ENCODE assay signal across 18 mouse cellular contexts in genomic region chr11:89200458-89200857, GRCm38 (mm10).
"Had no signal": no experiment of that assay in that cellular context is flagged by ENCODE, and none has a peak within 500 bp of the region (broad histone marks: within the 10 kb centered on the region; RNA-seq: fewer than 3 reads in every experiment).

No protein-coding gene starts in this region.

- H3K27ac ChIP-seq: macrophage; midbrain, embryonic 13.5 days; midbrain, embryonic 15.5 days; neural tube, embryonic 13.5 days; neural tube, embryonic 15.5 days had no signal

- H3K4me1 ChIP-seq: megakaryocyte, embryonic 14.5 days; midbrain, embryonic 13.5 days; midbrain, embryonic 15.5 days; neural tube, embryonic 13.5 days; neural tube, embryonic 15.5 days had no signal

- H3K36me3 ChIP-seq: midbrain, embryonic 13.5 days; midbrain, embryonic 15.5 days; neural tube, embryonic 13.5 days; neural tube, embryonic 15.5 days had no signal

- H3K27me3 ChIP-seq: megakaryocyte, embryonic 14.5 days; midbrain, embryonic 13.5 days; midbrain, embryonic 15.5 days; neural tube, embryonic 13.5 days; neural tube, embryonic 15.5 days had no signal

- H3K9ac ChIP-seq: lung, embryonic 14.5 days; midbrain, embryonic 13.5 days; midbrain, embryonic 15.5 days; neural tube, embryonic 13.5 days; neural tube, embryonic 15.5 days had no signal

- H3K4me2 ChIP-seq: lung, embryonic 14.5 days; midbrain, embryonic 11.5 days; midbrain, embryonic 13.5 days; midbrain, embryonic 15.5 days; neural tube, embryonic 13.5 days; neural tube, embryonic 15.5 days had no signal

- ATAC-seq: midbrain, embryonic 13.5 days; midbrain, embryonic 15.5 days had no signal

- DNase-seq: lung, adult 18-20 months; lung, embryonic 14.5 days; lung, postnatal 10 days; retina, postnatal 1 day; right cerebral cortex, adult 18-20 months; right cerebral cortex, postnatal 25 days; right cerebral cortex, postnatal 4 days; spleen, adult 18-20 months; thymus, adult 18-20 months; thymus, postnatal 14 days; thymus, postnatal 36 days had no signal

- H3K4me3 ChIP-seq: megakaryocyte, embryonic 14.5 days; midbrain, embryonic 13.5 days; midbrain, embryonic 15.5 days; neural tube, embryonic 13.5 days; neural tube, embryonic 15.5 days had no signal

- H3K9me3 ChIP-seq: midbrain, embryonic 13.5 days; midbrain, embryonic 15.5 days; neural tube, embryonic 13.5 days; neural tube, embryonic 15.5 days had no signal
